Mouse (Mus musculus): ENCODE data around the gene Nxnl1. TPM values are rescaled to one million over a fixed set of nuclear protein-coding genes. Genes with fewer than 3 reads are reported as not detected.

Nxnl1 gene
- total RNA-seq, 1 experiment, result not detected

DNA sequence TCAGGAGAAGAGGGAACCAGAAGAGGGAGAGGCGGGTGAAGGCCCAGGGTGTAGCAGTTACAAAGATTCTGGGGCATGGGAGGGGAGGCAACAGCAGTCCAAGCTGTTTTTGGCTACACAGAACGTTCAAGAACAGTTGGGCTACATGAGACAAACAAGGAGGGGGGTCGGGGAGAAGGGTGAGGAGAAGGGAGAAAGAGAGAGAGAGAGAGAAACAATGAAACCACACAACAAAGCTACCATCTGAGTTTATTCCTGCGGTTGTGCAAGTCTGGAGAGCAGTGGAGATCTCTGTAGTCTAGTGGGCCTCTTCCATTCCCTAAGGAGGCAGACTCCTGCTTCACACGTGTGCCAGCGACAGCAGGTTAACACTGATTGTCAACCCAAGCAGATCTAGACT is 12.4 kb downstream of the Nxnl1 start:
- no peak overlapping the region for H3K4me3 ChIP-seq (ENCODE audit: insufficient read depth in 1 of 2, low read depth in 1 of 2, low read length in 2 of 2, poor library complexity in 1 of 2, severe bottlenecking in 1 of 2)
- no peaks in the 10 kb centered on the region; a peak in 1 of 4 replicates for H3K4me1 ChIP-seq (ENCODE audit: control insufficient read depth in 2 of 2, insufficient read depth in 2 of 2, low read length in 2 of 2, poor library complexity in 1 of 2)
- no peaks in the 10 kb centered on the region for H3K9me3 ChIP-seq (ENCODE audit: control insufficient read depth, insufficient read depth, low read depth, low read length)
- no peaks in the 10 kb centered on the region for H3K36me3 ChIP-seq (ENCODE audit: control insufficient read depth, insufficient read depth, low read length, poor library complexity, severe bottlenecking)
- in situ Hi-C loops (cut with MboI; ENCODE audit: low sequenced_read_pairs in 2 of 2, unreplicated experiment in 2 of 2), result no loop called here
- DNase-seq (ENCODE audit: low read depth, low spot score), result no peak
- H3K9ac ChIP-seq (ENCODE audit: insufficient read depth, low read depth, low read length, poor library complexity, severe bottlenecking), result no peak overlapping the region
- TF ChIP-seq MAFK (IDR thresholded peaks at IDR 0.05; ENCODE audit: insufficient read depth, low read depth, low read length) (no peak), CHD2 (IDR thresholded peaks at IDR 0.05; ENCODE audit: low read depth, low read length) (no peak), ZNF384 (IDR thresholded peaks at IDR 0.05; ENCODE audit: low read depth, low read length) (no peak), HCFC1 (IDR thresholded peaks at IDR 0.05; ENCODE audit: borderline replicate concordance, insufficient read depth, low read length) (no peak), ZC3H11A (IDR thresholded peaks at IDR 0.05; ENCODE audit: borderline replicate concordance, low read depth, low read length) (no peak)
- no peak overlapping the region for H3K27ac ChIP-seq (ENCODE audit: insufficient read depth, low read depth, low read length, poor library complexity, severe bottlenecking)

GRCm38 (mm10) chr8:71552770-71553169 is 13.6 kb downstream of the Nxnl1 start:
- H3K9ac ChIP-seq (ENCODE audit: insufficient read depth, low read depth, low read length, poor library complexity, severe bottlenecking), result no peak overlapping the region
- DNase-seq (ENCODE audit: low read depth, low spot score), result no peak
- H3K4me1 ChIP-seq (ENCODE audit: control insufficient read depth in 2 of 2, insufficient read depth in 2 of 2, low read length in 2 of 2, poor library complexity in 1 of 2), result no peaks in the 10 kb centered on the region; a peak in 1 of 4 replicates
- peaks cover 4% of the 10 kb centered on the region; the same call in 1 of the 2 replicates for H3K36me3 ChIP-seq (ENCODE audit: control insufficient read depth, insufficient read depth, low read length, poor library complexity, severe bottlenecking)
- H3K9me3 ChIP-seq (ENCODE audit: control insufficient read depth, insufficient read depth, low read depth, low read length), result no peaks in the 10 kb centered on the region
- no peak overlapping the region for H3K4me3 ChIP-seq (ENCODE audit: insufficient read depth in 1 of 2, low read depth in 1 of 2, low read length in 2 of 2, poor library complexity in 1 of 2, severe bottlenecking in 1 of 2)
- H3K27ac ChIP-seq (ENCODE audit: insufficient read depth, low read depth, low read length, poor library complexity, severe bottlenecking), result no peak overlapping the region
- no peak for TF ChIP-seq CHD2 (IDR thresholded peaks at IDR 0.05; ENCODE audit: low read depth, low read length)
- TF ChIP-seq ZC3H11A (IDR thresholded peaks at IDR 0.05; ENCODE audit: borderline replicate concordance, low read depth, low read length), result no peak
- TF ChIP-seq MAFK (IDR thresholded peaks at IDR 0.05; ENCODE audit: insufficient read depth, low read depth, low read length), result no peak
- no peak for TF ChIP-seq HCFC1 (IDR thresholded peaks at IDR 0.05; ENCODE audit: borderline replicate concordance, insufficient read depth, low read length)
- in situ Hi-C loops (cut with MboI; ENCODE audit: low sequenced_read_pairs in 2 of 2, unreplicated experiment in 2 of 2), result no loop called here

- Histone ChIP-seq H3K4me1 (ENCODE audit: control insufficient read depth in 2 of 2, insufficient read depth in 2 of 2, low read length in 2 of 2, poor library complexity in 1 of 2) (no peaks in the 10 kb centered on the region), H3K27ac (ENCODE audit: insufficient read depth, low read depth, low read length, poor library complexity, severe bottlenecking) (no peak overlapping the region), H3K4me3 (ENCODE audit: insufficient read depth in 1 of 2, low read depth in 1 of 2, low read length in 2 of 2, poor library complexity in 1 of 2, severe bottlenecking in 1 of 2) (no peak overlapping the region), H3K9ac (ENCODE audit: insufficient read depth, low read depth, low read length, poor library complexity, severe bottlenecking) (no peak overlapping the region), H3K36me3 (ENCODE audit: control insufficient read depth, insufficient read depth, low read length, poor library complexity, severe bottlenecking) (peaks cover 8% of the 10 kb centered on the region; the same call in 1 of the 2 replicates), H3K9me3 (ENCODE audit: control insufficient read depth, insufficient read depth, low read depth, low read length) (no peaks in the 10 kb centered on the region)
- no peak for TF ChIP-seq ZC3H11A (IDR thresholded peaks at IDR 0.05; ENCODE audit: borderline replicate concordance, low read depth, low read length)
- DNase-seq (ENCODE audit: low read depth, low spot score), result no peak
- in situ Hi-C loops (cut with MboI; ENCODE audit: low sequenced_read_pairs in 2 of 2, unreplicated experiment in 2 of 2), result no loop called here
Measured at GRCm38 (mm10) chr8:71550754-71551153, 15.6 kb downstream of the Nxnl1 start.

DNA sequence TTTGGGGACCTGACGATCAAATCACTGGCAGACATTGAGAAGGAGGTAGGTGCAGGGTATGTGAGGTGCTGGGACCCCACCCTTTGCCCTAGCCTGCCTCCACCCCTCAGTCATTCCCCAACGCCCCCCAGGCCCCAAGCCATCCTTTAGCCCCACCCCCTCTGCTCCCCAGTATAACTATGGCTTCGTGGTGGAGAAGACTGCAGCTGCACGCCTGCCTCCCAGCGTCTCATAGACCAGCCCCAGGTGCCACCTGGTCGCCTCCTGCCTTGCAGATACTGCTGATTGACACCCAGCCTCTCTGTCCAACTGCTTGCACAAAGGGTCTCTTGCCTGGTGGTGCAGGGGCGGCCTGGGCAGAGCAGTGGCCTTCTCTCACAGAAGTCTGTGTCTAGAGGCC is 18.8 kb downstream of the Nxnl1 start:
- Histone ChIP-seq H3K4me1 (ENCODE audit: control insufficient read depth in 2 of 2, insufficient read depth in 2 of 2, low read length in 2 of 2, poor library complexity in 1 of 2) (peaks cover 0 to 3% of the 10 kb centered on the region in 2 experiments; a peak in 1 of 4 replicates), H3K36me3 (ENCODE audit: control insufficient read depth, insufficient read depth, low read length, poor library complexity, severe bottlenecking) (peaks cover 16% of the 10 kb centered on the region; the same call in 1 of the 2 replicates), H3K4me3 (ENCODE audit: insufficient read depth in 1 of 2, low read depth in 1 of 2, low read length in 2 of 2, poor library complexity in 1 of 2, severe bottlenecking in 1 of 2) (no peak overlapping the region), H3K9me3 (ENCODE audit: control insufficient read depth, insufficient read depth, low read depth, low read length) (no peaks in the 10 kb centered on the region), H3K9ac (ENCODE audit: insufficient read depth, low read depth, low read length, poor library complexity, severe bottlenecking) (no peak overlapping the region), H3K27ac (ENCODE audit: insufficient read depth, low read depth, low read length, poor library complexity, severe bottlenecking) (no peak overlapping the region)
- in situ Hi-C loops (cut with MboI; ENCODE audit: low sequenced_read_pairs in 2 of 2, unreplicated experiment in 2 of 2), result no loop called here
- no peak for DNase-seq (ENCODE audit: low read depth, low spot score)
- TF ChIP-seq CHD2 (IDR thresholded peaks at IDR 0.05; ENCODE audit: low read depth, low read length) (no peak), HCFC1 (IDR thresholded peaks at IDR 0.05; ENCODE audit: borderline replicate concordance, insufficient read depth, low read length) (no peak), MAFK (IDR thresholded peaks at IDR 0.05; ENCODE audit: insufficient read depth, low read depth, low read length) (no peak), ZNF384 (IDR thresholded peaks at IDR 0.05; ENCODE audit: low read depth, low read length) (no peak), ZC3H11A (IDR thresholded peaks at IDR 0.05; ENCODE audit: borderline replicate concordance, low read depth, low read length) (no peak)

DNA sequence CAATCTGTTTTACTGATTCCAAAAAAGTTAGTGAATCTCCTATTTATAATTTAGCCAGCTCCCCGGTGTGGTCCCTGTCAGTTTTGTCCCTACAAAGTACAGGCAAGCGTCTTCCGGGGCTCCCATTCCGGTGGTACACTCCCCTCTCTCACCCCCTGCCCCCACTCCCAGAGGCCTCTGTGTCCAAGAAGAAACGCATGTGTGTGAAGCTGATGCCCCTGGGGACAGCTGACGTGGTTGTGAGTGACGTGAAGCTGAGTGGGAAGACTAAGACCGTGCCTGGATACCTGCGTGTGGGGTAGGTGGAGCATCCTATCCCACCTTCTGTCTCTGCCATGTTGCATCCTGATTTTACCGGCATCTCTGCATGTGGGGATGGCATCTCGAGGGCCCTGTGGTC is 21.3 kb downstream of the Nxnl1 start:
- peaks cover 2 to 3% of the 10 kb centered on the region in 2 experiments; a peak in 1 of 4 replicates for H3K4me1 ChIP-seq (ENCODE audit: control insufficient read depth in 2 of 2, insufficient read depth in 2 of 2, low read length in 2 of 2, poor library complexity in 1 of 2)
- no peak overlapping the region for H3K27ac ChIP-seq (ENCODE audit: insufficient read depth, low read depth, low read length, poor library complexity, severe bottlenecking)
- no peak overlapping the region for H3K4me3 ChIP-seq (ENCODE audit: insufficient read depth in 1 of 2, low read depth in 1 of 2, low read length in 2 of 2, poor library complexity in 1 of 2, severe bottlenecking in 1 of 2)
- TF ChIP-seq MAFK (IDR thresholded peaks at IDR 0.05; ENCODE audit: insufficient read depth, low read depth, low read length), result no peak
- no peak for TF ChIP-seq ZNF384 (IDR thresholded peaks at IDR 0.05; ENCODE audit: low read depth, low read length)
- no peak for TF ChIP-seq CHD2 (IDR thresholded peaks at IDR 0.05; ENCODE audit: low read depth, low read length)
- no peak for TF ChIP-seq HCFC1 (IDR thresholded peaks at IDR 0.05; ENCODE audit: borderline replicate concordance, insufficient read depth, low read length)
- TF ChIP-seq ZC3H11A (IDR thresholded peaks at IDR 0.05; ENCODE audit: borderline replicate concordance, low read depth, low read length), result no peak
- H3K9ac ChIP-seq (ENCODE audit: insufficient read depth, low read depth, low read length, poor library complexity, severe bottlenecking), result no peak overlapping the region
- no peak for DNase-seq (ENCODE audit: low read depth, low spot score)
- peaks cover 16% of the 10 kb centered on the region; the same call in 1 of the 2 replicates for H3K36me3 ChIP-seq (ENCODE audit: control insufficient read depth, insufficient read depth, low read length, poor library complexity, severe bottlenecking)
- in situ Hi-C loops (cut with MboI; ENCODE audit: low sequenced_read_pairs in 2 of 2, unreplicated experiment in 2 of 2), result no loop called here
- no peaks in the 10 kb centered on the region for H3K9me3 ChIP-seq (ENCODE audit: control insufficient read depth, insufficient read depth, low read depth, low read length)
